Mouse (Mus musculus) limb, embryonic 15.5 days (tissue): ENCODE measurements around the gene Gm10643. TPM values are rescaled to one million over a fixed set of nuclear protein-coding genes. Genes with fewer than 3 reads are reported as not detected.

Source experiments
- ATAC-seq: fragments of 200-750 bp; cut with Nextera tagmentation; 2 replicates; pipeline ENCODE4 v1.8.0; 2017; ENCODE audit warnings: low read depth, moderate TSS enrichment; ENCODE audit not compliant: insufficient number of reproducible peaks, low FRiP score, low TSS enrichment
- H3K27ac ChIP-seq: fragments of 300-500 bp; sonication (generic); 2 replicates; pipeline ENCODE4 v1.5.1; 2015; ENCODE audit warnings: moderate library complexity, mild to moderate bottlenecking, inconsistent platforms
- H3K27me3 ChIP-seq: fragments of 300-500 bp; sonication (generic); 2 replicates; pipeline ENCODE4 v1.6.1; 2015; ENCODE audit warnings: inconsistent platforms
- H3K36me3 ChIP-seq: fragments of 300-500 bp; sonication (generic); 2 replicates; pipeline ENCODE4 v1.6.1; 2015; ENCODE audit warnings: inconsistent platforms
- H3K4me1 ChIP-seq: fragments of 300-500 bp; sonication (generic); 2 replicates; pipeline ENCODE4 v1.6.1; 2015; ENCODE audit warnings: inconsistent platforms
- H3K4me2 ChIP-seq: fragments of 300-500 bp; sonication (generic); 2 replicates; pipeline ENCODE4 v1.6.1; 2015; ENCODE audit warnings: mild to moderate bottlenecking, inconsistent platforms
- H3K4me3 ChIP-seq: fragments of 300-500 bp; sonication (generic); 2 replicates; pipeline ENCODE4 v1.5.1; 2015; ENCODE audit warnings: mild to moderate bottlenecking, inconsistent platforms
- H3K9ac ChIP-seq: fragments of 300-500 bp; sonication (generic); 2 replicates; pipeline ENCODE4 v1.6.1; 2015; ENCODE audit warnings: inconsistent platforms
- H3K9me3 ChIP-seq: fragments of 300-500 bp; sonication (generic); 2 replicates; pipeline ENCODE4 v1.6.1; 2016; ENCODE audit warnings: inconsistent platforms
- WGBS: fragments of 180-500 bp; shearing (Covaris S2); methylation state at CpG from one replicate; pipeline ENCODE4 v1.1.7; 2015; 5-methylcytosine and 5-hydroxymethylcytosine counted together
- polyA plus RNA-seq: library from polyadenylated mRNA; unstranded; fragments of >200 nt; fragmentation: Nextera tagmentation; extraction: Ambion mirVana; gene quantifications from 2 replicates; pipeline ENCODE4 v1.2.1, GENCODE M21; 2015

Gm10643 gene
- 1.0 and 1.4 TPM in 2 replicates for polyA plus RNA-seq

DNA sequence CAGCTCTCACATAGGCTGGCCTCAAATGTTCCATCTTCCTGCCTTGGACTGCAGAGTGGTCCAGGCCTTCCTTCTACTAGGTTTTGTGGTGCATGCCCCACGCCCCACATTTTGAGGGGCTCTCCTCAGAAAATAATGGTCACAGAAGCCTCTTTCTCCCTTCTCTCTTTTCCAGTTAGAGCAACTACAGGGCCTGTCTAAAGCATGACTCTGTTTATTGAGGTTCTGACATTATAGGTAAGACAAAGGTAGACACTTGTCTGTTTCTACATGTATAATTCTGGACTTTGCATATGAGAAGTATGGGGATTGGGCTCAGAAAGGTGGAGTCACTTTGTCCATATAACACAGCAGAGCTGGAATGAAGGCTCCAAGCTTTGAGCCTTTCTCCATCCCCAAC, at the start of gene Gm10643:
Gene Gm10643 (minus strand): TSS at position 101 of the 400 bp plus-strand sequence.
- peak within 1 kb of the TSS; percentile 83 for H3K27ac ChIP-seq
- no peaks in the 10 kb centered on the region for H3K36me3 ChIP-seq
- H3K4me1 ChIP-seq, result peaks cover 30% of the 10 kb centered on the region
- no peak for ATAC-seq
- H3K9ac ChIP-seq, result peak within 1 kb of the TSS; percentile 66
- WGBS, result 88% methylated on average over 1 of the region's 1 CpGs
- peak within 1 kb of the TSS; percentile 99 for H3K4me3 ChIP-seq
- H3K27me3 ChIP-seq, result no peaks in the 10 kb centered on the region
- no peaks in the 10 kb centered on the region for H3K9me3 ChIP-seq
- H3K4me2 ChIP-seq, result peak within 1 kb of the TSS; percentile 65

DNA sequence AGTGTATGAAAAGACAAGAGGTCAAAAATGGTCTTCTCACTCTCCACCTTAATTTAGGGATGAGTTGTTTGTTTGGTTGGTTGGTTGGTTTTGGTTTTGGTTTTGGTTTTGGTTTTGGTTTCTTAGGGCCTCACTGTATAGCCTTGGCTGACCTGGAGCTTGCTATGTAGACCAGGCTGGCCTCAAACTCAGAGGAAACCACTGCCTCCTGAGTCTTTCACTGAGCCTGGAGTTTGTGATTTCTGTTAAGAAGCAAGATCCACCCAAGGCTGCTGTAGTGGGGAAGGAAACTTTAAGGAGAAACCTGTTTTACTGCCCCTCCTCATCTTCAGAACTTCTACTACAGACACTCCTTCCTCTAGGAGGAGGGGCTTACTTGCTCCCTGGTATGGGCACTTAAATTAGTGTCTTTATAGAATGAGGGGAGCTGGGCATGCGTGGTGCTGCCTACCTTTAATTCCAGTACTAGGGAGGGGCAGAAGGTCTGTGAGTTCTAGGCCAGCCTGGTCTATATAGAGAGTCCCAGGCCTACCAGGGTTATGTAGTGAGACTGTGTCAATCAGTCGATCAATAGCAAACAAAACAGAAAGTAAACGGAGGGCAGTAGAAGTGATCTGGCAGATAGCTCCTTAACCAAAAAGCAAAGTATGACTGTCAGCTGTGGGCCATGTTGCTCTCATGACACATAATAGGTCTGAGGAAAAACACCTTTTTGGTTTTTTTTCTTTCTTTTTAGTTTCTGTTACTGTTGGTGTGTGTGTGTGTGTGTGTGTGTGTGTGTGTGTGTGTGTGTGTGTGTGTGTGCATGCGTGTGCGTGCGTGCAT, 41.5 kb upstream of the Gm10643 start:
- Histone ChIP-seq H3K27me3 (no peaks in the 10 kb centered on the region), H3K4me3 (no peak overlapping the region), H3K4me2 (no peak overlapping the region), H3K9ac (no peak overlapping the region), H3K36me3 (peaks cover 15% of the 10 kb centered on the region), H3K27ac (no peak overlapping the region), H3K9me3 (no peaks in the 10 kb centered on the region), H3K4me1 (peaks cover 22% of the 10 kb centered on the region)
- WGBS, result 83% methylated on average over 6 of the region's 6 CpGs
- ATAC-seq, result no peak

DNA sequence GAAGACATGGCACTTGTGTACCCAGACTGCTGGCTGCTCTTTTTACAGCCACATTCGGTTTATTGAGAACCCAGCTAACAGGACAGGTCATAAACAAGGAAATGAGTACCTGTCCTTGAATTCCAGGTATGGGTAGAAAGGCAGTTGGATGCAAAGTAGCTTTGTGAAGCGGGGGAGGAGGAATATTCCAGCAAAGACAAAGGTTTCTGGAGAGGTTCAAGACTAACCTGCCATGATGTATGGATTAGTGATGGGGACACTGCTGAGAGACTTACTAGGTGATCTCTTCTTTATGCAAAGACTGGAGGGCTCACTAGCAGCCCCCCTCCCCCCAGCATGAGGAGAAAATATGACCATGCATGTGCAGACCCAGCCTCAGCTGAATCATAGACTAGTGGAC, 40.7 kb upstream of the Gm10643 start:
- 61% methylated on average over 2 of the region's 2 CpGs for WGBS
- Histone ChIP-seq H3K4me1 (peaks cover 22% of the 10 kb centered on the region), H3K36me3 (peaks cover 19% of the 10 kb centered on the region), H3K4me3 (no peak overlapping the region), H3K9me3 (no peaks in the 10 kb centered on the region), H3K4me2 (no peak overlapping the region), H3K9ac (no peak overlapping the region), H3K27me3 (no peaks in the 10 kb centered on the region), H3K27ac (no peak overlapping the region)
- no peak for ATAC-seq

DNA sequence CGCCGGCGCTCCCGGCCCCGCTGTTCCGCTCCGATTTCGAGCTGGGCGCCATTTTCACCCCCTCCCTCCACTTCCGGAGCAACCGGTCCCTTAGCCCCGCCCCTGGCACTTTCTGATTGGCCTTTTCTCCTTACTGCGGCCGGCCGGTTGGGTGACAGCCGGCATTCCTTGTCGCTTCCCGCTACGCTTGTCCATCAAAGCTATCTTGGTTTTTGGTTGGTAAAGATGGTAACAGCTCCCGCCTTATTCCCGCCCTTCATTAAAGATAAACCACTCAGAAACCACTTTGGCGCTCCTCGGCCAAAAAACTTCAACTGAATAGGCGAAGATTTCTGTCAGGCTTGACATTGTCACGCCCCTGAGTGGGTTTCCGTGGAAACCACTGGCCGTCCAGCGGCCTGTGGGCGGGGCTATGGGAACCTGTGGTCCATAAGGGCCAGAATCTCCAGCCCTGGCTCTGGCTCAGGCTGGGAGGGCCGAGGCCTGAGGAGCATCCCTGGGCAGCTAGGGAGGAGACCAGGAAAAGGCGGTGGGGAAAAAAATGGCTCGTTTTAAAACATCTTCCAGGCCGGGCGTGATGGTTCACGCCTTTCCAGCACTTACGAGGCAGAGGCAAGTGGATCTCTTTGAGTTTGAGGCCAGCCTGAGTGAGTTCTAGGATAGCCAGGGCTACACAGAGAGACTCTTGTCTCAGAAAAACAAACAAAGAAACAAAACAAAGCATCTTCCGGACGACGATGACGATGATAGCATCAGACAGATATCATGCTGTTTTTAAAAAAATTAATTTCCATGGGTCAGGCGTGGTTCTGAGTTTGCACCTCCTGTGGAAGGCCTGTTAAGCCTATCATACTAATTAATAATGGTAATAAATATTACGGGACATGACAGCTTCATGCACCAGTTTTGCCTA, 40.0 kb upstream of the Gm10643 start, which contains the start of gene Dcaf15:
Gene Dcaf15 (minus strand): TSS at position 72 of the 913 bp plus-strand sequence.
- no peaks in the 10 kb centered on the region for H3K9me3 ChIP-seq
- ATAC-seq, result peak; percentile 97
- WGBS, result 7% methylated on average over 42 of the region's 42 CpGs

DNA sequence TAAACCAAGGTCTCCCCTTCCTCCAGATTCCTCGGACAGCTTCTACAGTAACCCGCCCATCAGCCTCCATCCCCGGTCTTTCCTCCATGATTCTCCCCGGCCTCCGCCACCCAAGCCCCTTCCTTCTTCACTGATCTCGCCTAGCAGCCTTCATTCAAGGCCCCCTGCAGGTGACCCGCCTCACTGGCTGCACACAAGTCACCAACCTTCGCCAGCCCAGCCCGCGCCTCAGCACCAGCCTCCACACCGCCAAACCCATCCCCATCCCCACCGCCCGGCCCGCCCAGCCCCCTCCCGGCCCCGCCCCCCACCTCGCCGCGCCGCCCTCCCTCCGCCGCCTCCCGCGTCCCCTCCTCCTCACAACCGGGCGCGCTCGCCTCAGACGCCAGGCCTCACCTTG, 39.3 kb upstream of the Gm10643 start:
- Histone ChIP-seq H3K9me3 (no peaks in the 10 kb centered on the region), H3K9ac (peak overlapping the region; percentile 66), H3K4me2 (peak overlapping the region; percentile 72), H3K27me3 (no peaks in the 10 kb centered on the region), H3K36me3 (peaks cover 29% of the 10 kb centered on the region), H3K4me1 (peaks cover 22% of the 10 kb centered on the region), H3K27ac (peak overlapping the region; percentile 91), H3K4me3 (peak overlapping the region; percentile 70)
- peak; percentile 74 for ATAC-seq
- WGBS, result 0% methylated on average over 13 of the region's 29 CpGs

More for the DNA sequence above, 40.0 kb upstream of the Gm10643 start, which contains the start of gene Dcaf15:
- Histone ChIP-seq H3K27me3 (no peaks in the 10 kb centered on the region), H3K36me3 (peaks cover 22% of the 10 kb centered on the region), H3K9ac (peak within 1 kb of the TSS; percentile 66), H3K4me1 (peaks cover 22% of the 10 kb centered on the region), H3K4me2 (peak within 1 kb of the TSS; percentile 72), H3K4me3 (peak within 1 kb of the TSS; percentile 70), H3K27ac (peak within 1 kb of the TSS; percentile 91)

DNA sequence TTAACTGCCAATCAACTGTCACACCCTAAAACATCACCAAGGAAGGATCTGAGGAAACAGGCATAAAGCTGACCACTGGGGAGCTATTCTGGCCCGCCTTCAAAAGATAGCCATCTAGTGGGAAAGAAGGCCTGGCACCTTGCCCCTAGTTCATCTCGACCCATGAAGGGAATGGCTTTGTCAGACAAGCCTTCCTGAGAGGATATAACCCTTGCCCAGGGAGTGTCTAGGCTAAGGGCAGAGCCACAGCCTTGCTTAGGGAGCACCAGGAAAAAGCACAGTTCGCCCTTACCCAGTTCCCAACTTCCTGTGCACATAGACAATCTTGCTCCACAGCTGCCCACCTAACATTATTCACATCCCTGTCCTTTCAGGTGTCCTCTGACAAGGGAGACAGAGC, 38.7 kb upstream of the Gm10643 start:
- 44% methylated on average over 3 of the region's 3 CpGs for WGBS
- H3K27me3 ChIP-seq, result no peaks in the 10 kb centered on the region
- peak overlapping the region; percentile 70 for H3K4me3 ChIP-seq
- peak overlapping the region; percentile 91; the same call in 1 of the 2 replicates for H3K27ac ChIP-seq
- ATAC-seq, result no peak
- H3K36me3 ChIP-seq, result peaks cover 34% of the 10 kb centered on the region
- H3K4me1 ChIP-seq, result peaks cover 22% of the 10 kb centered on the region
- peak overlapping the region; percentile 66 for H3K9ac ChIP-seq
- peak overlapping the region; percentile 72 for H3K4me2 ChIP-seq
- H3K9me3 ChIP-seq, result no peaks in the 10 kb centered on the region

DNA sequence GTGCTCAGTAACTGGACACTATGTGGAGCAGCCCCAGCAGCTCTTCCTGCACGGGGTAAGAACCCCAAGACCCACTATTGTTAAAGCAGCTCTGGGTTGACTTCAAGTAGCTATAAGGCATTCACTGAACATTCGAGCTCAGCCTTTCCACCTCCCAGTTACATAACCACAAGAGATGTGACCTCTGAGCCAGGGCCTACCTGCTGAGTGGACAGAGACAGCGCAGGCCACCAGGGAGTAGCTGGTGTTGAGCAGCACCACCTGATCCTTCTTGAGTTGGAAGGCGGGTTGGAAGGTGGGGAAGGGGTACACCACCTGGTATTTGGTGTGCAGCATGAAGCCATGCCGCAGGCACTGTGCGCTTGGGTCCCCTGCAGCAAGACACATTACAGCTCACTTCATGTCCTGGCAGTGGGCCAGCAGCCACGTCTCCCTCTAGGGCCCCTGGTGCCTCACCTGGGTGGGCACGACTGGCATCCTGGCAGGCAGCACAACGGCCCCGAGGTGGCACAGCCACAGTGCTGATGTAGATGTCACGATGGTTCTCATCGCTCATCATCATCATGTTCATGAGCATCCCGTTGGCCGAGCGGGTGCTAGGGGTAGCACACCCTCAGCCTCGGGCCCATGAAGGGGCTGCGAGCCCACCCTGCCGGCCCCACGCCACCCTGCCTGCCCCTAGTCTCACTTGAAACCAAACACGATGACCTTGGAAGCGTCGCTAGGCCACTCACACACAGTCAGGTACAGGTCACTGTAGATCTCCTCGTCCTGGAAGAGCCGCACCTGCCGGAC, 36.7 kb upstream of the Gm10643 start:
- no peaks in the 10 kb centered on the region for H3K27me3 ChIP-seq
- peaks cover 54% of the 10 kb centered on the region for H3K36me3 ChIP-seq
- no peak overlapping the region for H3K4me2 ChIP-seq
- no peak for ATAC-seq
- H3K9ac ChIP-seq, result no peak overlapping the region
- H3K9me3 ChIP-seq, result no peaks in the 10 kb centered on the region
- peaks cover 22% of the 10 kb centered on the region for H3K4me1 ChIP-seq
- no peak overlapping the region for H3K4me3 ChIP-seq
- WGBS, result 89% methylated on average over 25 of the region's 25 CpGs
- H3K27ac ChIP-seq, result no peak overlapping the region; the same call in 1 of the 2 replicates

DNA sequence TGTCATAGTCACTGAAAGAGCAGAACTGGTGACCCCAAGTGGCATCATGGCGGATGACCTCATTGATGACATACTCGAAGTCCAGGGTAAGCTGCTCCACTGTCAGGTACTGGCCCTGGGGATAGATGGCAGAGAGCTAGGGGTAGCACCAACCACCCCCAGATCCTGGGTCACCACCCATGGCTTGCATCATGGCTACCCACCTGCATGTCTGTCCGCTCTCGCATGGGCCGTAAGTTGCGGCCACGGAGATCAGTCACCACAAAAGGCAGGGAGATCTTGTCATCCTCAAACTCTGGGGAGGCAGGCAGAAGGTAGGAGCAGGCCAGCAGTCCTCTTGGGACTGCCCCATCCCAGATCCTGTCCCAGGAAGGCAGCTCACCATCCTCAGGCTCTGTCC, 33.4 kb upstream of the Gm10643 start:
- Histone ChIP-seq H3K4me3 (no peak overlapping the region), H3K27ac (no peak overlapping the region), H3K9ac (no peak overlapping the region), H3K27me3 (no peaks in the 10 kb centered on the region), H3K9me3 (no peaks in the 10 kb centered on the region), H3K36me3 (peaks cover 85% of the 10 kb centered on the region), H3K4me1 (peaks cover 14% of the 10 kb centered on the region), H3K4me2 (no peak overlapping the region)
- ATAC-seq, result no peak
- 92% methylated on average over 7 of the region's 7 CpGs for WGBS

DNA sequence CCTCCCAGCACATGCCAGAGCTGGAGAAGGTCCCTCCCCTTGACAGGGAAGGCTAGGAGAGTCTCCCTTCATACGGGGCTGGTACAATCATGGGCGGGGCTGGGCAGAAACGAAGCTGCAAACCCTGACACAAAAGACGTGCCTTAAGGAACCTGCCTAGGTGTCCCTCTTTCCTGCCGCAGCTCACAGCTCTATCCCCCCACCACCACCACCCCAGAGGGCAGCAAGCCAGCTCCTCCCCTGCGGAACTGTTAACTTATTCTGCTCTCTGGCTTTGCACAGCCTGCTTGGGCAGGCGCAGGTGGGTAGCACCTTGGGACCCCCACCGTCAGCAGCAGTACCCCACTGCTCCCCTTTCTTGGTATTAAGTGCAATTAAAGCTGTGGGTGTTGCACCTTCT, 31.1 kb upstream of the Gm10643 start:
- H3K4me2 ChIP-seq, result no peak overlapping the region
- H3K36me3 ChIP-seq, result peaks cover 88% of the 10 kb centered on the region
- no peaks in the 10 kb centered on the region for H3K4me1 ChIP-seq
- 66% methylated on average over 8 of the region's 8 CpGs for WGBS
- no peak overlapping the region for H3K27ac ChIP-seq
- H3K9ac ChIP-seq, result no peak overlapping the region
- ATAC-seq, result no peak
- no peaks in the 10 kb centered on the region for H3K9me3 ChIP-seq
- no peak overlapping the region for H3K4me3 ChIP-seq
- no peaks in the 10 kb centered on the region for H3K27me3 ChIP-seq

DNA sequence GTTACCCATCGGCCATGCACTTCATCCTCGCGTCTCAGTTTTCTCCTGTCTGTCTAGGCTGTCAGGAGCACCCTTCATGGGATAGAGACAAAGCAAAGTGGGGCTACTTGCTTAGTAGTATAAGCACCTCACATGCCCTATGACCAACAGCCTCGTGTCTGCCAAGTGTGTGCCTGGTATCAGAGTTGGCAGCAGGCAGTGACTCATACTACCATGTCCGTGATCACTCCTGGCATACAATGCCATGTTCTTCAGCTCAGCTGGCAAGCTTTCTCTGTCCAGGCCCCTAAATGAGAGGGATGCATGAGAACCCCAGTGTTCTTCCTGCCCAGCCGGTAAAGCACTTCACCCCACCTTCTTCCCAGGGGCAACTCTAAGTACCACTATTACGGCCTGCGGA, 25.6 kb upstream of the Gm10643 start:
- peaks cover 88% of the 10 kb centered on the region for H3K36me3 ChIP-seq
- WGBS, result 85% methylated on average over 8 of the region's 8 CpGs
- no peak overlapping the region for H3K9ac ChIP-seq

DNA sequence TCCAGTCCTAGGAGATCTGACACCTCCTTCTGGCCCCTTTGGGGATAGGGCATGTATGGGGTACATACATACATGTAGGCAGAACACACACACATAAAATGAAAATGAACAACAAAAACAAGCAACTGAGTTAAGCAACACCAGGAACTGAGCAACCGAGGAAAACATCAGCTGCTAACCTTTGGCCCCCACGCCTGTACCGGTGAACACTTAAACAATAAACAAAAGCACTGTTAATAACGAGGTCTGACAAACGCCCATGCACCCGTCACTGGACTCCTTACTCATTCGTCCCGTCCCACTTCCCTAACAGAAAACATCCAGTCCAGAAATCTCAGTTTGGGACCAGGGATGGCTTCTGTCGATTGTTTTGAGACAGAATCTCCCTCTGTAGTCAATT, 24.3 kb upstream of the Gm10643 start:
- peaks cover 86% of the 10 kb centered on the region for H3K36me3 ChIP-seq
- 67% methylated on average over 9 of the region's 9 CpGs for WGBS
- H3K4me3 ChIP-seq, result no peak overlapping the region
- H3K4me2 ChIP-seq, result no peak overlapping the region
- no peak for ATAC-seq
- H3K27ac ChIP-seq, result no peak overlapping the region
- H3K4me1 ChIP-seq, result peaks cover 6% of the 10 kb centered on the region; the same call in 1 of the 2 replicates
- H3K9ac ChIP-seq, result no peak overlapping the region
- H3K27me3 ChIP-seq, result no peaks in the 10 kb centered on the region
- H3K9me3 ChIP-seq, result no peaks in the 10 kb centered on the region

More for the DNA sequence above, 25.6 kb upstream of the Gm10643 start:
- H3K4me1 ChIP-seq, result no peaks in the 10 kb centered on the region
- no peak for ATAC-seq
- H3K9me3 ChIP-seq, result no peaks in the 10 kb centered on the region
- H3K4me3 ChIP-seq, result no peak overlapping the region
- no peaks in the 10 kb centered on the region for H3K27me3 ChIP-seq
- no peak overlapping the region for H3K4me2 ChIP-seq
- H3K27ac ChIP-seq, result no peak overlapping the region
